Mouse (Mus musculus) intestine, postnatal 0 days (tissue): ENCODE measurements around the gene Timp3. TPM values are rescaled to one million over a fixed set of nuclear protein-coding genes. Genes with fewer than 3 reads are reported as not detected.

Experiments
- ATAC-seq: fragments of 200-750 bp; cut with Nextera tagmentation; 2 replicates; pipeline ENCODE4 v1.8.0; 2017; ENCODE audit warnings: mild to moderate bottlenecking, moderate TSS enrichment, moderate library complexity
- H3K27ac ChIP-seq: fragments of 300-500 bp; sonication (generic); 2 replicates; pipeline ENCODE4 v1.5.1; 2014; ENCODE audit warnings: mild to moderate bottlenecking, low read depth, low read length, moderate library complexity
- H3K27me3 ChIP-seq: fragments of 300-500 bp; sonication (generic); replicated peaks from 2 replicates; pipeline ENCODE4 v1.6.1; 2014; ENCODE audit warnings: low read length, mixed read lengths; ENCODE audit not compliant: control insufficient read depth, insufficient read depth
- H3K36me3 ChIP-seq: fragments of 300-500 bp; sonication (generic); 2 replicates; pipeline ENCODE4 v1.6.1; 2014; ENCODE audit warnings: mild to moderate bottlenecking, moderate library complexity; ENCODE audit not compliant: control insufficient read depth, insufficient read depth
- H3K4me1 ChIP-seq: fragments of 300-500 bp; sonication (generic); replicated peaks from 2 replicates; pipeline ENCODE4 v1.6.1; 2014; ENCODE audit warnings: antibody characterized with exemption, low read length, mixed read lengths; ENCODE audit not compliant: control insufficient read depth, insufficient read depth
- H3K4me2 ChIP-seq: fragments of 300-500 bp; sonication (generic); replicated peaks from 2 replicates; pipeline ENCODE4 v1.6.1; 2014; ENCODE audit warnings: low read depth, mild to moderate bottlenecking, moderate library complexity
- H3K4me3 ChIP-seq: fragments of 300-500 bp; sonication (generic); 2 replicates; pipeline ENCODE4 v1.5.1; 2014; ENCODE audit warnings: low read depth, low read length
- H3K9ac ChIP-seq: fragments of 300-500 bp; sonication (generic); 2 replicates; pipeline ENCODE4 v1.6.1; 2014; ENCODE audit warnings: mild to moderate bottlenecking, low read depth, low read length
- H3K9me3 ChIP-seq: fragments of 300-500 bp; sonication (generic); 2 replicates; pipeline ENCODE4 v1.6.1; 2016; ENCODE audit warnings: mixed run types; ENCODE audit not compliant: control insufficient read depth
- CTCF ChIP-seq: sonication (generic); IDR thresholded peaks from 2 replicates; pipeline ENCODE4 v1.5.1; 2016; ENCODE audit warnings: low read depth, mild to moderate bottlenecking, control low read depth, antibody characterized with exemption, moderate library complexity
- WGBS: fragments of 180-500 bp; shearing (Covaris S2); extraction: QIAGEN DNeasy Blood & Tissue Kit; methylation state at CpG from one replicate; pipeline ENCODE4 v1.1.7; 2014; 5-methylcytosine and 5-hydroxymethylcytosine counted together
- polyA plus RNA-seq: library from polyadenylated mRNA; unstranded; fragments of >200 nt; fragmentation: Nextera tagmentation; extraction: Ambion mirVana; gene quantifications from 2 replicates; pipeline ENCODE4 v1.2.1, GENCODE M21; 2015

Timp3 gene
- polyA plus RNA-seq, 1 experiment from 2014 or later, result 24.2 TPM

GRCm38 (mm10) chr10:86367346-86367745 lies 67.2 kb downstream of the Timp3 start:
- WGBS, result 83% methylated on average over 4 of the region's 4 CpGs
- Histone ChIP-seq H3K27me3 (no peaks in the 10 kb centered on the region), H3K4me1 (no peaks in the 10 kb centered on the region), H3K27ac (no peak overlapping the region), H3K9me3 (no peaks in the 10 kb centered on the region), H3K9ac (no peak overlapping the region), H3K4me2 (no peak overlapping the region), H3K36me3 (no peaks in the 10 kb centered on the region), H3K4me3 (no peak overlapping the region)
- no peak for ATAC-seq
- TF ChIP-seq CTCF, result no peak

- TF ChIP-seq CTCF, result no peak
- Histone ChIP-seq H3K9ac (no peak overlapping the region), H3K4me1 (no peaks in the 10 kb centered on the region), H3K27me3 (no peaks in the 10 kb centered on the region), H3K4me2 (no peak overlapping the region), H3K27ac (no peak overlapping the region), H3K4me3 (no peak overlapping the region), H3K36me3 (no peaks in the 10 kb centered on the region), H3K9me3 (no peaks in the 10 kb centered on the region)
- no peak for ATAC-seq
- 50% methylated on average over 12 of the region's 12 CpGs for whole genome bisulfite sequencing
Measured at GRCm38 (mm10) chr10:86368811-86369210, 68.6 kb downstream of the Timp3 start.

GRCm38 (mm10) chr10:86369346-86369745 lies 69.2 kb downstream of the Timp3 start:
- H3K9ac ChIP-seq, result no peak overlapping the region
- no peak overlapping the region for H3K4me3 ChIP-seq
- WGBS, result 73% methylated on average over 4 of the region's 4 CpGs
- TF ChIP-seq CTCF, result no peak
- no peaks in the 10 kb centered on the region for H3K36me3 ChIP-seq
- H3K27ac ChIP-seq, result no peak overlapping the region
- H3K9me3 ChIP-seq, result no peaks in the 10 kb centered on the region
- H3K4me2 ChIP-seq, result no peak overlapping the region
- H3K4me1 ChIP-seq, result no peaks in the 10 kb centered on the region
- no peaks in the 10 kb centered on the region for H3K27me3 ChIP-seq
- no peak for ATAC-seq

- Histone ChIP-seq H3K27me3 (no peaks in the 10 kb centered on the region), H3K27ac (no peak overlapping the region), H3K4me2 (no peak overlapping the region), H3K9me3 (no peaks in the 10 kb centered on the region), H3K4me1 (no peaks in the 10 kb centered on the region), H3K36me3 (no peaks in the 10 kb centered on the region), H3K4me3 (no peak overlapping the region), H3K9ac (no peak overlapping the region)
- ATAC-seq, result no peak
- TF ChIP-seq CTCF, result no peak
Measured at GRCm38 (mm10) chr10:86371561-86371960, 71.4 kb downstream of the Timp3 start.

- Histone ChIP-seq H3K36me3 (no peaks in the 10 kb centered on the region), H3K9ac (no peak overlapping the region), H3K4me3 (no peak overlapping the region), H3K4me2 (no peak overlapping the region), H3K4me1 (no peaks in the 10 kb centered on the region), H3K27ac (no peak overlapping the region), H3K27me3 (no peaks in the 10 kb centered on the region), H3K9me3 (no peaks in the 10 kb centered on the region)
- ATAC-seq, result no peak
- WGBS, result 92% methylated on average over 2 of the region's 2 CpGs
- TF ChIP-seq CTCF, result no peak
Measured at GRCm38 (mm10) chr10:86374061-86374460, 73.9 kb downstream of the Timp3 start.

- H3K9ac ChIP-seq, result no peak overlapping the region
- WGBS, result 65% methylated on average over 11 of the region's 11 CpGs
- H3K9me3 ChIP-seq, result no peaks in the 10 kb centered on the region
- no peak for TF ChIP-seq CTCF
- no peak overlapping the region for H3K4me3 ChIP-seq
- H3K27ac ChIP-seq, result no peak overlapping the region
- no peaks in the 10 kb centered on the region for H3K36me3 ChIP-seq
- no peaks in the 10 kb centered on the region for H3K4me1 ChIP-seq
- H3K27me3 ChIP-seq, result no peaks in the 10 kb centered on the region
- no peak overlapping the region for H3K4me2 ChIP-seq
- ATAC-seq, result no peak
Measured at GRCm38 (mm10) chr10:86375903-86376302, 75.7 kb downstream of the Timp3 start.
